Mouse (Mus musculus) CD4-positive, CD25-positive, alpha-beta regulatory T cell, adult 9 weeks (primary cell): ENCODE measurements around the gene C4b. TPM values are rescaled to one million over a fixed set of nuclear protein-coding genes. Genes with fewer than 3 reads are reported as not detected.

Experiments used
- polyA plus RNA-seq: library from polyadenylated mRNA; unstranded; fragments of 100-300 nt; shearing (Covaris generic); gene quantifications from one replicate; pipeline ENCODE4 v1.2.1, GENCODE M21; 2017

Gene C4b
- 0.07 TPM for polyA plus RNA-seq

DNA sequence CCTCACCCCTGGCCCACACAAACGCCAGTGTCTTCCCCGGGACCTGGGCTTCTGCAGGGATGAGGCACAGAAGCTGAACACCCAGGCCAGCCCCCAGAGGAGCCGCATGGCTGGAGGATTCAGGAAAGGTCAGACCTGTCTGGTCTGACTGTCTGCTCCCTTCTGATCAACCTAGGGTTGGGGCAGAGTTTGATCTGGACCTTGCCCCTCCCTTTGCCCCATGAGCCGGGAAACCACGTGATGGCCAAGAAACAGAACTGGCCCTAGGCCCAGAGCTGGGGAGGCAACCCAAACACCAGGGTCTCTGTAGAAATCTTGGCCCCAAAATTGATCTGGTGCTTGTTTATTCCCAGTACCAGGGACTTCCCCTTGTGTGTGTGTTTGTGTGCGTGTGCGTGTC is at the start of gene C4b:
Gene C4b (minus strand): TSS at position 164 of the 400 bp plus-strand sequence.

Other genes starting within 250 kb of the C4b start
- not detected for gene Btnl6, start 226.5 kb downstream of the C4b start, polyA plus RNA-seq
- gene Notch4, start 179.6 kb downstream of the C4b start, polyA plus RNA-seq: 0.48 TPM
- 354 TPM for gene Gpsm3, start 154.1 kb downstream of the C4b start, polyA plus RNA-seq
- gene Pbx2, start 152.6 kb downstream of the C4b start, polyA plus RNA-seq: 11.9 TPM
- gene Ager, start 146.0 kb downstream of the C4b start, polyA plus RNA-seq: 4.2 TPM
- 114 TPM for gene Rnf5, start 140.2 kb downstream of the C4b start, polyA plus RNA-seq
- 25.7 TPM for gene Agpat1, start 139.6 kb downstream of the C4b start, polyA plus RNA-seq
- 3.9 TPM for gene Egfl8, start 127.9 kb downstream of the C4b start, polyA plus RNA-seq
- gene Ppt2, start 115.4 kb downstream of the C4b start, polyA plus RNA-seq: 26.8 TPM
- gene Prrt1, start 114.3 kb downstream of the C4b start, polyA plus RNA-seq: 2.9 TPM
- 6.2 TPM for gene Fkbpl, start 99.1 kb downstream of the C4b start, polyA plus RNA-seq
- 61.4 TPM for gene Atf6b, start 96.7 kb downstream of the C4b start, polyA plus RNA-seq
- not detected for gene Tnxb, start 73.3 kb downstream of the C4b start, polyA plus RNA-seq
- not detected for gene Cyp21a1, start 60.7 kb upstream of the C4b start, polyA plus RNA-seq
- 39.7 TPM for gene Stk19, start 93.1 kb upstream of the C4b start, polyA plus RNA-seq
- 76.3 TPM for gene Dxo, start 93.1 kb upstream of the C4b start, polyA plus RNA-seq
- gene Skiv2l, start 106.3 kb upstream of the C4b start, polyA plus RNA-seq: 143 TPM
- gene Nelfe, start 106.5 kb upstream of the C4b start, polyA plus RNA-seq: 39.1 TPM
- gene Cfb, start 118.6 kb upstream of the C4b start, polyA plus RNA-seq: 2.2 TPM
- gene Zbtb12, start 135.6 kb upstream of the C4b start, polyA plus RNA-seq: 0.41 TPM
- gene Gm20547, start 138.2 kb upstream of the C4b start, polyA plus RNA-seq: not detected
- gene C2, start 154.4 kb upstream of the C4b start, polyA plus RNA-seq: 3.0 TPM
- 29.6 TPM for gene Ehmt2, start 154.6 kb upstream of the C4b start, polyA plus RNA-seq
- gene Slc44a4, start 170.6 kb upstream of the C4b start, polyA plus RNA-seq: not detected
- gene Neu1, start 187.4 kb upstream of the C4b start, polyA plus RNA-seq: 107 TPM
- gene Hspa1b, start 215.4 kb upstream of the C4b start, polyA plus RNA-seq: 1.3 TPM
- gene Gm20481, start 226.0 kb upstream of the C4b start, polyA plus RNA-seq: not detected
- gene Hspa1a, start 228.3 kb upstream of the C4b start, polyA plus RNA-seq: 0.56 TPM
- gene Hspa1l, start 228.8 kb upstream of the C4b start, polyA plus RNA-seq: not detected
- gene Lsm2, start 238.0 kb upstream of the C4b start, polyA plus RNA-seq: 38.4 TPM